Mouse (Mus musculus): ENCODE measurements at regions not wholly inside any gene's neighbourhood (a gene's known extent, or its start where the extent isn't known, plus 50 kb on each side); places are given as distances from the start of the nearest gene placed in this dataset.

DNA sequence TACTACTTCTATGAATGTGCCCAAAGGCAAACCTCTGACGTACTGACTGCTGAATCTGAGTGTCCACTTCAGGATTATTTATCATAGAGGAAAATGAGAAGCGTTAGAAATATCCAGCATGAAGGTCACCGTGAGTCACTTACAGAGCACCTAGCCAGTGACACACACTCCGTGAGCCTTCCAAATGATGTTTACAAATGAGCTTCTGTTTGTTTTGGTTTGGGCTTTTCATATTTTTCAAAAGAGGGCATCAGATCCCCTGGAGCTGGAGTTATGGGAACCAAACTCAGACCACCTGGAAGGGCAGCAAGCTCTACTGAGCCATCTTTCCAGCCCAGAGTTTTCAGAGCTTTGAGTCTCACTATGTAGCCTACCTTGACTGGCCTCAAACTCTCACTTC lies 57.8 kb upstream of the Pias1 start:
- no peak for DNase-seq (ENCODE audit: low spot score in 2 of 2)

DNA sequence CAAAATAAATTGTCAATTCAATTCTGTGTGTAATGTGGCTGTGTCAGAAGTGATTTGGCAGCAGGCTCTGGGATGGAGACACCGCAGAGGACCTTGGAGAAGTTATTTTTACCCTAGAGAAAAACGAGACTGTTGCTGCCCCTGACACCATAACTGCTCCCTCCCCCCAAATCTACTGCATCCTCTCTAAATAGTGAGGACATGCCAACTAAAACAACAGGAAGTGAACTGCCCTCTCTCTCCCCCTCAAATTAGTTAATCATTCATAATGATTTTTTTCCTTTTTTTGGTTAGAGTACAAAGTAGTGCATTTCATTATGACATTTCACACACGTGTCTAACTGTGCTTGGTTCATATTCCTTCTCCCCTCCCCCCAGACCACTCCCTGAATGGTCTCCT lies 55.6 kb upstream of the Pias1 start:
- no peak for DNase-seq (ENCODE audit: low spot score in 2 of 2)

DNA sequence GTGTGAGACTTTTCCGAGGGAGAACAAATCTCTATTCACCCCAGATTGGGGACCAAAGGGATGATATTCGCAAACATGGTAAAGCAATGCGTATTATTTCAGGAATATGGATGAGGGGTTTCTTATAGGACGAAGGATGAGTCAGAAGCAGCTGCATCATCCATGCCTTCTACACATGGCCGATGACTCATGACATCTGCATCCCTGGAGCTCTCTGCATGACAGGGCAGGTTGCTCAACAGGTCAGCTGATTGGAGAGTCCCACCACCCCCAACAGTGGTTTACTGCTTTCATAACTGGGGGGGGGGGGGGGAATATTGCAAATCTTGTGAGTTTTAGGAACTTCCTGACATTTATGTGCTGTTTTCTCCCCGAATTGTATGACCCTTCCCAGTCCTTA lies 50.3 kb upstream of the Pias1 start:
- DNase-seq (ENCODE audit: low spot score in 2 of 2): no peak

All from adrenal gland, postnatal 4 days (tissue).